ENCODE assay signal across 29 mouse cellular contexts in the genomic region with DNA sequence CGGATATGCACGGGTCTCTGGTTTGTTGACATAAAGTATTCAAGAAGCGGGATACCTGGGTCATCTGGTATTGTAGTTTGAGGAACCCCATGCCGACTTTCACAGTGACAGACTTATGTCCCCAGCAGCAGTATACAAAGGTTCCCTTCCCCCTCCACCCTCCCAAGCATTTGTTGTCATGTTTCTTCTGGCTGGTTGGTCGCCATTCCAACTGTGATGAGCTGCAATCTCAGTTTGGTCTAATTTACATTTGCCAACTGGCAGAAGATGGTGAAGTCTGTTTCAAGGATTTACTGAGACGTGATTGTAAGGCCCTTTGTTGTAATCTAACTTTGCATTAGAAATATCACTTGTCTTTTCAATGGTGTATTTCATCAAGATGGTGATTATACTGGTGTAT. TPM values are rescaled to one million over a fixed set of nuclear protein-coding genes. Genes with fewer than 3 reads are reported as not detected.
"Had no signal": no experiment of that assay in that cellular context is flagged by ENCODE, and none has a peak within 500 bp of the region (broad histone marks: within the 10 kb centered on the region; RNA-seq: fewer than 3 reads in every experiment).

No protein-coding gene starts in this region.

- H3K36me3 ChIP-seq: limb, embryonic 12.5 days; limb, embryonic 15.5 days; midbrain, embryonic 12.5 days; midbrain, embryonic 15.5 days had no signal

- H3K9me3 ChIP-seq: limb, embryonic 12.5 days; limb, embryonic 15.5 days; midbrain, embryonic 12.5 days; midbrain, embryonic 15.5 days had no signal

- ATAC-seq: liver, postnatal 0 days; lung, postnatal 0 days; midbrain, embryonic 15.5 days had no signal

- H3K4me2 ChIP-seq: limb, embryonic 12.5 days; limb, embryonic 15.5 days; liver, embryonic 11.5 days; lung, embryonic 14.5 days; midbrain, embryonic 12.5 days; midbrain, embryonic 15.5 days had no signal

- H3K9ac ChIP-seq: limb, embryonic 12.5 days; limb, embryonic 15.5 days; liver, embryonic 14.5 days; liver, postnatal 0 days; lung, embryonic 14.5 days; midbrain, embryonic 12.5 days; midbrain, embryonic 15.5 days had no signal

- H3K4me1 ChIP-seq: limb, embryonic 12.5 days; limb, embryonic 15.5 days; midbrain, embryonic 12.5 days; midbrain, embryonic 15.5 days had no signal

- H3K4me3 ChIP-seq: layer of hippocampus, adult 2 months; left cerebral cortex, adult 2 months; limb, embryonic 12.5 days; limb, embryonic 15.5 days; midbrain, embryonic 12.5 days; midbrain, embryonic 15.5 days had no signal

- DNase-seq: kidney, postnatal 14 days; kidney, postnatal 4 days; layer of hippocampus, adult 9-11 months; liver, postnatal 0 days; lung, embryonic 14.5 days; thymus, adult 18-20 months; thymus, postnatal 36 days had no signal

- H3K27me3 ChIP-seq: limb, embryonic 12.5 days; limb, embryonic 15.5 days; midbrain, embryonic 12.5 days; midbrain, embryonic 15.5 days had no signal

- H3K27ac ChIP-seq: layer of hippocampus, adult 2 months; left cerebral cortex, adult 2 months; limb, embryonic 12.5 days; limb, embryonic 15.5 days; liver, embryonic 14.5 days; macrophage; midbrain, embryonic 12.5 days; midbrain, embryonic 15.5 days had no signal

RNA-seq across cellular contexts. Expression of a gene that starts 19.4 kb away (rescaled TPM):
- total RNA-seq: layer of hippocampus, adult 2 months; layer of hippocampus, postnatal 25 days; left cerebral cortex, adult 2 months; left cerebral cortex, postnatal 10 days; left cerebral cortex, postnatal 36 days; megakaryocyte, adult 5-6 weeks had no signal
- polyA plus RNA-seq: kidney, embryonic 16.5 days; limb, embryonic 12.5 days; limb, embryonic 15.5 days; liver, embryonic 14.5 days; liver, postnatal 0 days; macrophage; midbrain, embryonic 12.5 days; midbrain, embryonic 15.5 days; neural tube, embryonic 11.5 days; neural tube, embryonic 14.5 days; small intestine, adult 2 months; stomach, embryonic 16.5 days; testis, adult 2 months; urinary bladder, adult 2 months had no signal

RNA-seq across cellular contexts. Expression of a gene that starts 39.6 kb away (rescaled TPM):
- total RNA-seq: layer of hippocampus, adult 2 months; layer of hippocampus, postnatal 25 days; left cerebral cortex, adult 2 months; left cerebral cortex, postnatal 10 days; left cerebral cortex, postnatal 36 days; megakaryocyte, adult 5-6 weeks had no signal
- polyA plus RNA-seq: limb, embryonic 12.5 days; limb, embryonic 15.5 days; liver, embryonic 14.5 days; liver, postnatal 0 days; lung, embryonic 14.5 days; lung, postnatal 0 days; macrophage; midbrain, embryonic 12.5 days; midbrain, embryonic 15.5 days; neural tube, embryonic 11.5 days; neural tube, embryonic 14.5 days; small intestine, adult 2 months; spleen, adult 2 months; stomach, embryonic 16.5 days; urinary bladder, adult 2 months had no signal
